Mouse (Mus musculus) bone marrow macrophage, adult 2 months (primary cell): Measurements from ENCODE around the gene Rhbdf2. TPM values are rescaled to one million over a fixed set of nuclear protein-coding genes. Genes with fewer than 3 reads are reported as not detected.

Experiments used
- H3K27ac ChIP-seq: 2 replicates; pipeline ENCODE4 v1.5.1; 2012; ENCODE audit warnings: low read depth, low read length; ENCODE audit not compliant: insufficient read depth
- H3K4me1 ChIP-seq: 2 replicates; pipeline ENCODE4 v1.6.1; 2012; ENCODE audit warnings: low read length; ENCODE audit not compliant: control insufficient read depth, insufficient read depth
- H3K4me3 ChIP-seq: 2 replicates; pipeline ENCODE4 v1.5.1; 2012; ENCODE audit warnings: mild to moderate bottlenecking, low read length, moderate library complexity; ENCODE audit not compliant: insufficient read depth
- CTCF ChIP-seq: IDR thresholded peaks from 2 replicates; pipeline ENCODE4 v1.5.1; 2012; ENCODE audit warnings: low read depth, mild to moderate bottlenecking, low read length, moderate library complexity
- POLR2A ChIP-seq: IDR thresholded peaks from 2 replicates; pipeline ENCODE4 v1.6.1; 2012; ENCODE audit warnings: mild to moderate bottlenecking, low read depth, low read length, borderline replicate concordance
- polyA plus RNA-seq: library from polyadenylated mRNA; stranded (reverse); fragments of >200 nt; gene quantifications from 2 replicates; pipeline ENCODE4 v1.2.4, GENCODE M21; 2012; ENCODE audit not compliant: missing spikeins, insufficient read depth, insufficient read length

The Rhbdf2 gene
- polyA plus RNA-seq, 1 experiment: 37.5 TPM

DNA sequence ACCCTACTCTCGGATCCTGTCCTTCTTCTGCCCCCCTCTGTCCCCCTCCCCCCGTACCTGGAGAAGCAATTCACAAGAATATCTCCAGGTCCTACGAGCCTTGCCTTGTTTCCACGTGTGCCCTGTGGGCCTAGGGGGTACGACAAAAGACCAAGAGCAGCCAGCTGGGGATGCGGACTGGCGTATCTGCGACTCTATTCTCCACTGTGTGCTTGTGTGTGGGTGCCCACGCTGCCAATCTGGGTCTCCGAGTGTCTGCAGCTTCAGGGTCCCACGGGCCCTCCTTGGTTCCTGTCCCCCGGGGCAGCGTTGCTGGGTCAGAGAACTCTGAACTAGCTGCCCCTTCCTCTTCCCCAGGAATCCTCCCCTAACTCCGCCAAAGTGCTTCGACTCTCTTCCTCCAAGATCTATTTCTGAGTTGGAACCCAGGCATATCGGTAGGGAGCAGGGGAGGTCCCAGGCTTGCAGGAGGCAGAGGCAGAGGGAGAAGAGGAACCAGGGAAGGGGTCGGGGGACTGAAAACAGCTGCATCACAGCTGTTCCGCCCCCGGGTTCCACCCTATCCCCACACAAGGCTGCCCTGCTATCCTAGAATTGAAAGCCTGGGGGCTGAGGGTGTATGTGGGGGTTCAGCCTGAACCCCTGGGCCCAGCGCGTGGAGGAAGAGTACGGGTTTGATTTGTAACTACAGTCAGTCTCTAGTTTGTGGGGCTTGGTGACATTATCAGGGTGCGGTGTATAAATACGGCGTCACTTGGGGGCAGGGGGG lies 25.7 kb upstream of the Rhbdf2 start:
- no peak overlapping the region for H3K27ac ChIP-seq
- H3K4me3 ChIP-seq: no peak overlapping the region
- TF ChIP-seq CTCF: no peak
- TF ChIP-seq POLR2A: no peak
- H3K4me1 ChIP-seq: peaks cover 3% of the 10 kb centered on the region

DNA sequence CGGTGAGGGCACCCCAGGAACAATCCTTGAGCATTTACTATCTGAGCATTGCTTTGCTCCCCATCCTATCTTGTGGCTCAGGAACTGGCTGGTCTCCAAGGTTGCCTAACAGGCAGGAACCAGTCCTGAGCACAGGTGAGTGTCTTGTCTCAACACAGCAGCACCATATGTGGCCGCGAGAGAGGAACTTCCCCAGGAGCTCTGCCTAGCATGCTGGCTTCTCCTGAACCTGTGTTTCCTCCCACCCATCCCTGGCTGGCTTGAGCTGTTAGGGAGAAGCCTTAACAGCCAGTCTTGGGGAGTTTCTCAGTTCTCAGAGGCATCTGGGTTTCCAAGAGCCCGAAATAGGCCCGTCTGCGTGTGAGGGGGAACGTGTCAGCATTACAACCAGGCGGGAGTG lies 24.5 kb upstream of the Rhbdf2 start:
- Histone ChIP-seq H3K4me3 (no peak overlapping the region), H3K27ac (no peak overlapping the region), H3K4me1 (peaks cover 3% of the 10 kb centered on the region)
- TF ChIP-seq CTCF (no peak), POLR2A (no peak)

DNA sequence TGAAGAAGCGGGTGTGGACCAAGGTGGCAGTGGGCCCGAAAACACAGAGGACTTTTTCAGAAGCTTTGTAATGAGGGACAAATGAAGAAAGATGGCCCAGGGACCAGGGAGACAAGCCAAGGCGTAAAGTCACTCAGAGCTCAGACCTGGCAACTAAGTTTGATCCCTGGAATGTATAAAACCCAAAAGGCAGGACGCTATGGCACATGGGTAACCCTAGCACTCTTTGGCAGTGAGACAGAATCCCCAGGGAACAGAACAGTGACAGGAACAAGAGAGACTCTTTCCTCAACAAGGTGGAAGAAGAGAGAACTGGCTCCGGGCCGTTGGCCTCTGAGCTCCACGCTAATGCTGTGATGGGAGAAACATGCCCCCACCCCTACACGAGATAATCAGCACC lies 24.0 kb upstream of the Rhbdf2 start:
- TF ChIP-seq POLR2A: no peak
- no peak for TF ChIP-seq CTCF
- H3K27ac ChIP-seq: no peak overlapping the region
- H3K4me1 ChIP-seq: peaks cover 3% of the 10 kb centered on the region
- H3K4me3 ChIP-seq: no peak overlapping the region

DNA sequence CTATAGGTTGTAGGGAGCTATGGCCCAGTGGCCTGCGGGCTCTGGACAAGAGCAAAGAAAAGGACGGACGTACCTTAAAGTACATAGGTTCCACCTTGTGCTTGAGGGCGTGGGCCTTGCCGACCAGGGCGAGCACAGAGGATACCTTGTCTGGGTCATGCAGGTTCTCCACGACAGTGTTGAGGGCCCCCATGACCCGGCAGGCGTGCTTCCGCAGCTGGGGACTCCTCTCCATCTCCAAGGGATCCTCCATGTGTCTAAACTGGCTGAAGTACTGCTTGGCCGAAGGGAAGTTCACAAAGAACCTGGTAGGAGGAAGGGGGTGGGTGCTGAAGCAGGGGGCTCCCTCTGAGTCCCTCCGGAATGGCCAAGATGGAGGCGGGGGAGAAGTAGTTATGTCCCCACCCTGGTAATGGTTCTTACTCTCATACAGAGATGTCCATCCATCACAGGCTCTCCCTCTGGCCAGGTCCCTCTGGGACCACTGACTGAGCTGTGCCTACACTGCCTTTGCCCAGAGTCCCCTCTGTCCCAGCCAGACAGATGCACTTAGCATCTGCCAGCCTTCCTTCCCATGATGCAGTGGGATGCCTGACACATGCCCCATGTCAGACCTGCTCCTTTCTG lies 23.0 kb upstream of the Rhbdf2 start:
- H3K4me3 ChIP-seq: no peak overlapping the region
- H3K4me1 ChIP-seq: peaks cover 3% of the 10 kb centered on the region
- TF ChIP-seq POLR2A (no peak), CTCF (no peak)
- H3K27ac ChIP-seq: no peak overlapping the region

DNA sequence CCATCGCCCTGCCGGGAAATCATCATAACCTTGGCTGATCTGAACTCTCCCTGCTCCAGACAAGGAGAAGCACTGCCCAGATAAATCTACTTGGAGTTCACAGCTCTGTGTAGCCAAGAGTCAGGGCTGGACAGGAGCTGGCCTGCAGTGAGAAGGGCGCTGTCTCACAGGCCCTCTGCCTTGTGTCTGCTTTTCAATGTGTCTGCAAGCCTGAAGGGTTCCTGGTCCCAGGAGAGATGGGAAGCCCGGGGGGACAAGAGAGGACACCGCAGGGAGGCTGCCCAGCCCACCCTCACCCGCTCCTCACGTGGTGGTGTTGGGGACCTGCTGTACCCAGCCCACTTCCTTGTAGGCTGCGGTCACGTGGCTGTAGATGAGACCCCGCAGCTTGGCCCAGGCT lies 22.2 kb upstream of the Rhbdf2 start:
- Histone ChIP-seq H3K4me3 (no peak overlapping the region), H3K4me1 (peaks cover 3% of the 10 kb centered on the region), H3K27ac (no peak overlapping the region)
- TF ChIP-seq POLR2A: no peak
- TF ChIP-seq CTCF: no peak

DNA sequence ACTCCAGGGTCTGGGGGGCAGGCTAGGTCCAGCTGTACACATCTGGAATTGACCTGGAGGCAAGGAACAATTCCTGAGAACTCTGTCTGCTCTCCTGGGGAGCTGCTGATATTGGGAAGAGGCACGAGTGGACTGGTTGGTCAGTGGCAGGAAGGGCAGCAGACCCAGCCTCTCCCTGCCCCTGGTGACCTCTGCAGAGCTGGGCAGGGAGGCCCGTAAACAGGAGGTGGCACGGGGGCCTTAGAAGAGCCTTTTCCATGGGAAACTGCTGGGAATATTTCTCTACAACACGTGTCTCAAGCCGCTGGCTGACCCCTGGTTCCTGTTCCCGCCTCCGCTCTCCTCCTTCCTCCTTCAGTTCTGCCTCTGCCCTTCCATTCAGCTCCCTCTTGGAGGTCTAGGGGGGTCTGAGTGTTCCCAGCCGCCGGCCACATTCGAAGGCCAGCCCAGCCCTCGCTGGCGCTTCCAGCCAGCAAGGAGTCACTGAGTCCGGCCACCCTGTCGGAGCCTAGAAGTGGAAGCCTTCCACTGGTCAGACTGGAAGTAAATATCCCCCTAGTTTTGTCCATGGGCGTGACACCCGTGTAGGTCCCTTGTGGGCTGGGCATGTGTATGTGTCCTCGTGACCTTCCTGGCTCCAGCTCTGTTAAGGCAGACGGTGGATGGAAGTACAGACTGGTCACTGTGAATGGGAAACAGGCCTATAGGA lies 21.5 kb upstream of the Rhbdf2 start:
- no peak for TF ChIP-seq POLR2A
- no peak for TF ChIP-seq CTCF
- no peak overlapping the region for H3K4me3 ChIP-seq
- peaks cover 3% of the 10 kb centered on the region for H3K4me1 ChIP-seq
- no peak overlapping the region for H3K27ac ChIP-seq

DNA sequence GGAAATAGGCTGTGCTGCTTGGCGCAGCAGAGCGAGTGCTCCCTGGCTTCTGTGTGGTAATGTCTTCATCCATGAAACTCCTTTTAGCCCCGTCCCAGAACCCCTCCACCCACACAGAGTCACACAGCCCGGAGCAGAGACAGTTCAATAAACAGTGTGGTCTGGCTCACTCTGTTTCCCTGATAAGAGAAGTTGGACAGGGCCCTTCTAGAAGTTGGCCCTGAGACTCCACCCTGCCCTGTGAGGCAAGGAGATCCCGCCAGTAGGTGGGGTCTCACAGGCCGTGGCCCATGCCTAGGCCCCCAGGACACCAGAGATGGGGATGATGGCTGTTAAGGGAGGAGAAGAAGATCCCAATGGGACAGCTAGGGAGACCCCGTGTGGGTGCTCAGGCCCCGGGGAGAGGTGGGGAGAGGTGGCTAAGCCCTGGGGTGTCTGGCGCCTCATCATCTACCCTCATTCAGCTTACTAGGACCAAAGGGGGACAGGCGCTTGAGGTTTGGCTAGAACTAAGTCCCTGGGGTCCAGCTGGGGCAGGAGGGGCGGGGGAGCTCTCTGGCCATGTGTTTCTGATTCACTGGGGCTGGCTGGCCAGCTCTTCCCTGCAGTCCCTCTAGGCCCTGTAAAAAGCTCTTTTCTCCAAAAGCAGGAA lies 20.6 kb upstream of the Rhbdf2 start:
- no peak overlapping the region for H3K27ac ChIP-seq
- no peak for TF ChIP-seq POLR2A
- no peak for TF ChIP-seq CTCF
- peaks cover 3% of the 10 kb centered on the region for H3K4me1 ChIP-seq
- no peak overlapping the region for H3K4me3 ChIP-seq

DNA sequence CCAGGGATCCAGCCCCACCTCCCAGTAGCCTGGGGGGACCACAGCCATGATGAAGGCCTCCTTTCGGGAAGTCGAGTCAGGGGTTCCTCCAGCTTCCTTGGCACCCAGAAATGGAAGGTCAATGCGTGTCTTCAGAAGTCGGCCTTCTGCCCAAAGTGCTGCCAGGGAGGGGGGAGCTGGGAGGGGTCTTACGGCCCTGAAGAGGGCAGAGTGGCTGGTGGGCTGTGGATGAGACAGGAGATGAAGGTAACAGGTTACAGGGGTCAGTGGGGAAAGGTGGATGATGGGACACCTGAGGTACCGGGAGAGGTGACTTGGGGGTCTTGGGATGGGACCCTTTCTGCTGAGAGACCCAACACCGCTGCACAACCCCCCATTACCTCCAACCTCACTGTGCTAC lies 20.0 kb upstream of the Rhbdf2 start:
- no peak overlapping the region for H3K4me3 ChIP-seq
- TF ChIP-seq CTCF (no peak), POLR2A (no peak)
- H3K27ac ChIP-seq: no peak overlapping the region
- peaks cover 3% of the 10 kb centered on the region for H3K4me1 ChIP-seq

DNA sequence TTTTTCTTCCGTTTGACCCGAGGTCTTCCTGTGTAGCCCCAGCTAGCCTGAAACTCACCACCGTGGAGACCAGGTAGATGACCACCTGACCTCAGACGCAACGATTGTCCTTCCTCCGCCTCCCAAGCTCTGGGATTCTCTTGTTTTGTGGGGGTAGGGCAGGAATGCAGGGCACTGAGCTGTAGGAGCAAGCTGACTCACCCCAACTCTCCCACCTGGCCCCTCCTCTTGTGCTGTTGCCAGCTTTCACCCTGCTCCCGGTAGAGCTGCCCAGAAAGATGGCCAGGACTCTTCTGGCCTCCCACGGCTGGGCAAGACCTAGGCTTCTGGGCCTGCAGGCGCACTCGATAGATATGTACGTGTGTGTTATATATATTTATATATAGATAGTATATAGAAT lies 19.3 kb upstream of the Rhbdf2 start:
- H3K27ac ChIP-seq: no peak overlapping the region
- H3K4me3 ChIP-seq: no peak overlapping the region
- TF ChIP-seq CTCF: no peak
- no peak for TF ChIP-seq POLR2A
- H3K4me1 ChIP-seq: peaks cover 3% of the 10 kb centered on the region
